Mouse (Mus musculus) neural tube, embryonic 12.5 days (tissue): ENCODE data around the gene Klf9. TPM values are rescaled to one million over a fixed set of nuclear protein-coding genes. Genes with fewer than 3 reads are reported as not detected.

Experiments
- ATAC-seq: fragments of 200-750 bp; cut with Nextera tagmentation; 2 replicates; pipeline ENCODE4 v1.8.0; 2017; ENCODE audit warnings: low read depth, mild to moderate bottlenecking, moderate TSS enrichment, moderate library complexity; ENCODE audit not compliant: low FRiP score
- H3K27ac ChIP-seq: fragments of 300-500 bp; sonication (generic); 2 replicates; pipeline ENCODE4 v1.5.1; 2016
- H3K27me3 ChIP-seq: fragments of 300-500 bp; sonication (generic); replicated peaks from 2 replicates; pipeline ENCODE4 v1.6.1; 2016; ENCODE audit warnings: mild to moderate bottlenecking
- H3K36me3 ChIP-seq: fragments of 300-500 bp; sonication (generic); 2 replicates; pipeline ENCODE4 v1.6.1; 2016; ENCODE audit warnings: mild to moderate bottlenecking
- H3K4me1 ChIP-seq: fragments of 300-500 bp; sonication (generic); 2 replicates; pipeline ENCODE4 v1.6.1; 2016
- H3K4me2 ChIP-seq: fragments of 300-500 bp; sonication (generic); replicated peaks from 2 replicates; pipeline ENCODE4 v1.6.1; 2016; ENCODE audit warnings: mild to moderate bottlenecking
- H3K4me3 ChIP-seq: fragments of 300-500 bp; sonication (generic); 2 replicates; pipeline ENCODE4 v1.5.1; 2016
- H3K9ac ChIP-seq: fragments of 300-500 bp; sonication (generic); 2 replicates; pipeline ENCODE4 v1.6.1; 2016; ENCODE audit warnings: mild to moderate bottlenecking
- H3K9me3 ChIP-seq: fragments of 300-500 bp; sonication (generic); 2 replicates; pipeline ENCODE4 v1.6.1; 2016; ENCODE audit warnings: mild to moderate bottlenecking
- WGBS: fragments of 180-500 bp; shearing (Covaris S2); methylation state at CpG from one replicate; pipeline ENCODE4 v1.1.7; 2016; 5-methylcytosine and 5-hydroxymethylcytosine counted together
- polyA plus RNA-seq: library from polyadenylated mRNA; unstranded; fragments of >200 nt; fragmentation: Nextera tagmentation; extraction: Ambion mirVana; gene quantifications from 2 replicates; pipeline ENCODE4 v1.2.1, GENCODE M21; 2016

Klf9 gene
- polyA plus RNA-seq, 1 experiment from 2014 or later: 2.0 TPM

- Histone ChIP-seq H3K4me2 (no peak overlapping the region), H3K27ac (no peak overlapping the region), H3K27me3 (no peaks in the 10 kb centered on the region), H3K4me3 (no peak overlapping the region), H3K4me1 (no peaks in the 10 kb centered on the region), H3K36me3 (no peaks in the 10 kb centered on the region), H3K9ac (no peak overlapping the region), H3K9me3 (no peaks in the 10 kb centered on the region)
- WGBS: 68% methylated on average over 2 of the region's 2 CpGs
- no peak for ATAC-seq
Observed at GRCm38 (mm10) chr19:23175511-23175910, 34.5 kb downstream of the Klf9 start.

GRCm38 (mm10) chr19:23178533-23178932 lies 37.5 kb downstream of the Klf9 start:
- WGBS: 93% methylated on average over 3 of the region's 3 CpGs
- ATAC-seq: no peak

GRCm38 (mm10) chr19:23183493-23183892 lies 42.5 kb downstream of the Klf9 start:
- Histone ChIP-seq H3K36me3 (peaks cover 2% of the 10 kb centered on the region; the same call in 1 of the 2 replicates), H3K9ac (no peak overlapping the region), H3K27ac (no peak overlapping the region), H3K9me3 (no peaks in the 10 kb centered on the region), H3K4me2 (no peak overlapping the region), H3K4me1 (no peaks in the 10 kb centered on the region), H3K27me3 (no peaks in the 10 kb centered on the region), H3K4me3 (no peak overlapping the region)
- WGBS: 96% methylated on average over 4 of the region's 4 CpGs
- ATAC-seq: no peak

More at GRCm38 (mm10) chr19:23178533-23178932, 37.5 kb downstream of the Klf9 start:
- H3K9me3 ChIP-seq: no peaks in the 10 kb centered on the region
- no peak overlapping the region for H3K4me3 ChIP-seq
- H3K4me2 ChIP-seq: no peak overlapping the region
- H3K9ac ChIP-seq: no peak overlapping the region
- H3K27ac ChIP-seq: no peak overlapping the region
- no peaks in the 10 kb centered on the region for H3K27me3 ChIP-seq
- H3K4me1 ChIP-seq: no peaks in the 10 kb centered on the region
- no peaks in the 10 kb centered on the region for H3K36me3 ChIP-seq

- ATAC-seq: no peak
- 81% methylated on average over 4 of the region's 4 CpGs for WGBS
- H3K27me3 ChIP-seq: no peaks in the 10 kb centered on the region
Observed at GRCm38 (mm10) chr19:23184068-23184467, 43.0 kb downstream of the Klf9 start.

GRCm38 (mm10) chr19:23187732-23188131 lies 46.7 kb downstream of the Klf9 start:
- ATAC-seq: no peak
- Histone ChIP-seq H3K36me3 (peaks cover 5% of the 10 kb centered on the region), H3K27ac (no peak overlapping the region), H3K27me3 (no peaks in the 10 kb centered on the region), H3K9ac (no peak overlapping the region), H3K4me3 (no peak overlapping the region), H3K4me1 (no peaks in the 10 kb centered on the region), H3K9me3 (no peaks in the 10 kb centered on the region), H3K4me2 (no peak overlapping the region)
- WGBS: 79% methylated on average over 6 of the region's 6 CpGs

More at GRCm38 (mm10) chr19:23184068-23184467, 43.0 kb downstream of the Klf9 start:
- Histone ChIP-seq H3K27ac (no peak overlapping the region), H3K4me3 (no peak overlapping the region), H3K36me3 (peaks cover 2% of the 10 kb centered on the region; the same call in 1 of the 2 replicates), H3K4me1 (no peaks in the 10 kb centered on the region), H3K9ac (no peak overlapping the region), H3K9me3 (no peaks in the 10 kb centered on the region), H3K4me2 (no peak overlapping the region)

- Histone ChIP-seq H3K4me1 (no peaks in the 10 kb centered on the region), H3K4me3 (no peak overlapping the region), H3K36me3 (peaks cover 5% of the 10 kb centered on the region), H3K27me3 (no peaks in the 10 kb centered on the region), H3K9me3 (no peaks in the 10 kb centered on the region), H3K4me2 (no peak overlapping the region), H3K9ac (no peak overlapping the region), H3K27ac (no peak overlapping the region)
- 92% methylated on average over 7 of the region's 7 CpGs for WGBS
- no peak for ATAC-seq
Observed at GRCm38 (mm10) chr19:23188986-23189385, 48.0 kb downstream of the Klf9 start.

- no peak overlapping the region for H3K27ac ChIP-seq
- H3K27me3 ChIP-seq: no peaks in the 10 kb centered on the region
- no peak overlapping the region for H3K9ac ChIP-seq
- H3K36me3 ChIP-seq: peaks cover 5% of the 10 kb centered on the region
- no peak overlapping the region for H3K4me2 ChIP-seq
- no peak overlapping the region for H3K4me3 ChIP-seq
- WGBS: 93% methylated on average over 1 of the region's 1 CpGs
- no peaks in the 10 kb centered on the region for H3K4me1 ChIP-seq
- no peak for ATAC-seq
- no peaks in the 10 kb centered on the region for H3K9me3 ChIP-seq
Observed at GRCm38 (mm10) chr19:23189744-23190143, 48.7 kb downstream of the Klf9 start.

- Histone ChIP-seq H3K27ac (no peak overlapping the region), H3K36me3 (peaks cover 5% of the 10 kb centered on the region; the same call in 1 of the 2 replicates), H3K4me2 (no peak overlapping the region), H3K9me3 (no peaks in the 10 kb centered on the region), H3K9ac (no peak overlapping the region), H3K4me1 (no peaks in the 10 kb centered on the region), H3K4me3 (no peak overlapping the region), H3K27me3 (no peaks in the 10 kb centered on the region)
- 93% methylated on average over 6 of the region's 6 CpGs for WGBS
- ATAC-seq: no peak
Observed at GRCm38 (mm10) chr19:23191486-23191885, 50.5 kb downstream of the Klf9 start.

- no peaks in the 10 kb centered on the region for H3K4me1 ChIP-seq
- ATAC-seq: no peak
Observed at GRCm38 (mm10) chr19:23193076-23193475, 52.0 kb downstream of the Klf9 start.

GRCm38 (mm10) chr19:23202106-23202505 lies 61.1 kb downstream of the Klf9 start:
- no peaks in the 10 kb centered on the region for H3K27me3 ChIP-seq
- H3K27ac ChIP-seq: no peak overlapping the region
- no peaks in the 10 kb centered on the region for H3K4me1 ChIP-seq
- H3K4me2 ChIP-seq: no peak overlapping the region
- no peak for ATAC-seq
- no peak overlapping the region for H3K4me3 ChIP-seq
- 97% methylated on average over 5 of the region's 5 CpGs for whole genome bisulfite sequencing
- peaks cover 36% of the 10 kb centered on the region for H3K36me3 ChIP-seq
- no peaks in the 10 kb centered on the region; the same call in 1 of the 2 replicates for H3K9me3 ChIP-seq
- no peak overlapping the region for H3K9ac ChIP-seq

More at GRCm38 (mm10) chr19:23193076-23193475, 52.0 kb downstream of the Klf9 start:
- no peaks in the 10 kb centered on the region for H3K27me3 ChIP-seq
- H3K4me3 ChIP-seq: no peak overlapping the region
- peaks cover 2% of the 10 kb centered on the region; the same call in 1 of the 2 replicates for H3K36me3 ChIP-seq
- no peak overlapping the region for H3K9ac ChIP-seq
- no peaks in the 10 kb centered on the region for H3K9me3 ChIP-seq
- H3K27ac ChIP-seq: no peak overlapping the region
- 82% methylated on average over 3 of the region's 3 CpGs for WGBS
- no peak overlapping the region for H3K4me2 ChIP-seq

- no peak for ATAC-seq
- H3K9ac ChIP-seq: no peak overlapping the region
- H3K4me3 ChIP-seq: no peak overlapping the region
- H3K27me3 ChIP-seq: no peaks in the 10 kb centered on the region
- H3K4me2 ChIP-seq: no peak overlapping the region
- peaks cover 39% of the 10 kb centered on the region for H3K36me3 ChIP-seq
- 99% methylated on average over 3 of the region's 3 CpGs for WGBS
- no peaks in the 10 kb centered on the region; the same call in 1 of the 2 replicates for H3K9me3 ChIP-seq
- no peaks in the 10 kb centered on the region for H3K4me1 ChIP-seq
- H3K27ac ChIP-seq: no peak overlapping the region
Observed at GRCm38 (mm10) chr19:23203505-23204053, 62.6 kb downstream of the Klf9 start.

GRCm38 (mm10) chr19:23211325-23211724 lies 70.3 kb downstream of the Klf9 start:
- H3K4me2 ChIP-seq: no peak overlapping the region
- H3K4me1 ChIP-seq: no peaks in the 10 kb centered on the region
- no peak overlapping the region for H3K27ac ChIP-seq
- H3K9me3 ChIP-seq: no peaks in the 10 kb centered on the region
- H3K36me3 ChIP-seq: peaks cover 29% of the 10 kb centered on the region
- WGBS: 84% methylated on average over 6 of the region's 6 CpGs
- H3K27me3 ChIP-seq: no peaks in the 10 kb centered on the region
- no peak for ATAC-seq
- no peak overlapping the region for H3K4me3 ChIP-seq
- no peak overlapping the region for H3K9ac ChIP-seq

- Histone ChIP-seq H3K4me2 (no peak overlapping the region), H3K27ac (no peak overlapping the region), H3K9me3 (no peaks in the 10 kb centered on the region), H3K9ac (no peak overlapping the region), H3K4me3 (no peak overlapping the region), H3K36me3 (peaks cover 32% of the 10 kb centered on the region), H3K27me3 (no peaks in the 10 kb centered on the region), H3K4me1 (no peaks in the 10 kb centered on the region)
- WGBS: 84% methylated on average over 8 of the region's 8 CpGs
- no peak for ATAC-seq
Observed at GRCm38 (mm10) chr19:23214326-23214725, 73.3 kb downstream of the Klf9 start.
